Mouse (Mus musculus) liver, postnatal 0 days (tissue): ENCODE data around the gene Fance. TPM values are rescaled to one million over a fixed set of nuclear protein-coding genes. Genes with fewer than 3 reads are reported as not detected.

Source experiments
- ATAC-seq: fragments of 200-750 bp; cut with Nextera tagmentation; 2 replicates; pipeline ENCODE4 v1.8.0; 2017; ENCODE audit warnings: mild to moderate bottlenecking, moderate library complexity
- DNase-seq: peaks from one replicate; pipeline ENCODE4 v3.0.0-alpha.2; 2016
- H3K27ac ChIP-seq: fragments of 300-500 bp; sonication (generic); 2 replicates; pipeline ENCODE4 v1.5.1; 2014; ENCODE audit warnings: antibody characterized with exemption, moderate library complexity, mild to moderate bottlenecking, low read depth
- H3K27me3 ChIP-seq: fragments of 300-500 bp; sonication (generic); 2 replicates; pipeline ENCODE4 v1.6.1; 2014; ENCODE audit warnings: low read length, control low read depth, mixed read lengths; ENCODE audit not compliant: insufficient read depth
- H3K36me3 ChIP-seq: fragments of 300-500 bp; sonication (generic); replicated peaks from 2 replicates; pipeline ENCODE4 v1.6.1; 2014; ENCODE audit warnings: mild to moderate bottlenecking, control low read depth, low read length, moderate library complexity, mixed read lengths; ENCODE audit not compliant: insufficient read depth
- H3K4me1 ChIP-seq: fragments of 300-500 bp; sonication (generic); 2 replicates; pipeline ENCODE4 v1.6.1; 2014; ENCODE audit warnings: antibody characterized with exemption, mild to moderate bottlenecking, control low read depth; ENCODE audit not compliant: insufficient read depth
- H3K4me2 ChIP-seq: fragments of 300-500 bp; sonication (generic); 2 replicates; pipeline ENCODE4 v1.6.1; 2014; ENCODE audit warnings: low read depth, mild to moderate bottlenecking, low read length, moderate library complexity, mixed read lengths
- H3K4me3 ChIP-seq: fragments of 300-500 bp; sonication (generic); 2 replicates; pipeline ENCODE4 v1.5.1; 2014; ENCODE audit warnings: low read depth, low read length
- H3K9ac ChIP-seq: fragments of 300-500 bp; sonication (generic); replicated peaks from 2 replicates; pipeline ENCODE4 v1.6.1; 2014; ENCODE audit warnings: mild to moderate bottlenecking, moderate library complexity
- H3K9me3 ChIP-seq: fragments of 300-500 bp; sonication (generic); 2 replicates; pipeline ENCODE4 v1.6.1; 2016; ENCODE audit warnings: mild to moderate bottlenecking, control low read depth, low read length, mixed read lengths
- CTCF ChIP-seq: sonication (generic); IDR thresholded peaks from 2 replicates; pipeline ENCODE4 v1.5.1; 2016; ENCODE audit warnings: antibody characterized with exemption, low read depth
- EP300 ChIP-seq: IDR thresholded peaks from 2 replicates; pipeline ENCODE4 v1.6.1; 2016; ENCODE audit warnings: antibody characterized with exemption, low read depth, mild to moderate bottlenecking
- WGBS: fragments of 180-500 bp; shearing (Covaris S2); extraction: QIAGEN DNeasy Blood & Tissue Kit; methylation state at CpG from one replicate; pipeline ENCODE4 v1.1.7; 2014; ENCODE audit not compliant: insufficient replicate concordance; 5-methylcytosine and 5-hydroxymethylcytosine counted together
- polyA plus RNA-seq: library from polyadenylated mRNA; unstranded; fragments of >200 nt; fragmentation: Nextera tagmentation; extraction: Ambion mirVana; gene quantifications from 2 replicates; pipeline ENCODE4 v1.2.1, GENCODE M21; 2015

Fance gene
- polyA plus RNA-seq, 1 experiment from 2014 or later = 6.7 TPM

- H3K27ac ChIP-seq = peak overlapping the region; percentile 57
Measured at GRCm38 (mm10) chr17:28287578-28287977, 25.7 kb upstream of the Fance start.

GRCm38 (mm10) chr17:28287980-28288379 is 25.3 kb upstream of the Fance start:
- H3K9me3 ChIP-seq = 0 out of 2 replicates have a peak, but pooled peaks cover 2% of the 10 kb centered on the region
- DNase-seq (peak; percentile 54), ATAC-seq (peak; percentile 76)
- peak overlapping the region; percentile 57 for H3K27ac ChIP-seq
- no peaks in the 10 kb centered on the region for H3K27me3 ChIP-seq
- H3K4me1 ChIP-seq = peaks cover 26% of the 10 kb centered on the region
- no peak overlapping the region for H3K4me2 ChIP-seq
- H3K4me3 ChIP-seq = no peak overlapping the region
- WGBS = 37% methylated on average over 5 of the region's 5 CpGs
- no peak overlapping the region for H3K9ac ChIP-seq
- peaks cover 3% of the 10 kb centered on the region; the same call in 1 of the 2 replicates for H3K36me3 ChIP-seq
- peak; percentile 66 for TF ChIP-seq CTCF
- no peak for TF ChIP-seq EP300

More at GRCm38 (mm10) chr17:28287578-28287977, 25.7 kb upstream of the Fance start:
- H3K27me3 ChIP-seq = no peaks in the 10 kb centered on the region
- H3K4me3 ChIP-seq = no peak overlapping the region
- peaks cover 3% of the 10 kb centered on the region; the same call in 1 of the 2 replicates for H3K36me3 ChIP-seq
- peaks cover 26% of the 10 kb centered on the region for H3K4me1 ChIP-seq
- no peak overlapping the region for H3K4me2 ChIP-seq
- ATAC-seq = peak; percentile 55
- no peak overlapping the region for H3K9ac ChIP-seq
- TF ChIP-seq CTCF (no peak), EP300 (no peak)
- 38% methylated on average over 8 of the region's 8 CpGs for WGBS
- H3K9me3 ChIP-seq = 0 out of 2 replicates have a peak, but pooled peaks cover 2% of the 10 kb centered on the region
- DNase-seq = no peak

GRCm38 (mm10) chr17:28290262-28290661 is 23.1 kb upstream of the Fance start:
- Histone ChIP-seq H3K27me3 (no peaks in the 10 kb centered on the region), H3K9ac (no peak overlapping the region), H3K9me3 (0 out of 2 replicates have a peak, but pooled peaks cover 2% of the 10 kb centered on the region), H3K4me2 (no peak overlapping the region), H3K4me3 (no peak overlapping the region), H3K36me3 (peaks cover 3% of the 10 kb centered on the region; the same call in 1 of the 2 replicates), H3K4me1 (peaks cover 23% of the 10 kb centered on the region), H3K27ac (peak overlapping the region; percentile 74)
- TF ChIP-seq EP300 (no peak), CTCF (no peak)
- ATAC-seq = peak; percentile 84
- 63% methylated on average over 3 of the region's 3 CpGs for WGBS
- peak; percentile 87 for DNase-seq

- WGBS = 43% methylated on average over 11 of the region's 11 CpGs
- no peak overlapping the region for H3K4me3 ChIP-seq
- peaks cover 23% of the 10 kb centered on the region for H3K4me1 ChIP-seq
- DNase-seq (no peak), ATAC-seq (peak; percentile 49)
- TF ChIP-seq CTCF (no peak), EP300 (no peak)
- H3K9me3 ChIP-seq = 0 out of 2 replicates have a peak, but pooled peaks cover 2% of the 10 kb centered on the region
- peak overlapping the region; percentile 74 for H3K27ac ChIP-seq
- H3K27me3 ChIP-seq = no peaks in the 10 kb centered on the region
- no peak overlapping the region for H3K9ac ChIP-seq
- peaks cover 3% of the 10 kb centered on the region; the same call in 1 of the 2 replicates for H3K36me3 ChIP-seq
- no peak overlapping the region for H3K4me2 ChIP-seq
Measured at GRCm38 (mm10) chr17:28290671-28291070, 22.6 kb upstream of the Fance start.

GRCm38 (mm10) chr17:28291346-28291745 is 22.0 kb upstream of the Fance start:
- TF ChIP-seq EP300 (no peak), CTCF (no peak)
- Histone ChIP-seq H3K4me3 (no peak overlapping the region), H3K4me1 (peaks cover 21% of the 10 kb centered on the region), H3K36me3 (peaks cover 3% of the 10 kb centered on the region), H3K27ac (no peak overlapping the region; the same call in 1 of the 2 replicates), H3K27me3 (no peaks in the 10 kb centered on the region), H3K9me3 (0 out of 2 replicates have a peak, but pooled peaks cover 2% of the 10 kb centered on the region), H3K9ac (no peak overlapping the region), H3K4me2 (no peak overlapping the region)
- no peak for DNase-seq
- no peak for ATAC-seq
- 42% methylated on average over 7 of the region's 7 CpGs for WGBS

GRCm38 (mm10) chr17:28293716-28294115 is 19.6 kb upstream of the Fance start:
- H3K4me1 ChIP-seq = peaks cover 15% of the 10 kb centered on the region
- H3K9me3 ChIP-seq = 0 out of 2 replicates have a peak, but pooled peaks cover 2% of the 10 kb centered on the region
- H3K27ac ChIP-seq = no peak overlapping the region
- H3K27me3 ChIP-seq = no peaks in the 10 kb centered on the region
- peaks cover 10% of the 10 kb centered on the region for H3K36me3 ChIP-seq
- DNase-seq (no peak), ATAC-seq (no peak)
- 63% methylated on average over 4 of the region's 4 CpGs for WGBS
- H3K9ac ChIP-seq = no peak overlapping the region
- no peak for TF ChIP-seq EP300
- TF ChIP-seq CTCF = no peak
- H3K4me3 ChIP-seq = no peak overlapping the region
- H3K4me2 ChIP-seq = no peak overlapping the region
